Mouse (Mus musculus) liver (tissue): ENCODE results near the gene Rnf32.

Experiments
- DNase-seq: peaks from one replicate; pipeline ENCODE4 v3.0.0-alpha.2; 2020; ENCODE audit warnings: mixed read lengths

Gene Rnf32

DNA sequence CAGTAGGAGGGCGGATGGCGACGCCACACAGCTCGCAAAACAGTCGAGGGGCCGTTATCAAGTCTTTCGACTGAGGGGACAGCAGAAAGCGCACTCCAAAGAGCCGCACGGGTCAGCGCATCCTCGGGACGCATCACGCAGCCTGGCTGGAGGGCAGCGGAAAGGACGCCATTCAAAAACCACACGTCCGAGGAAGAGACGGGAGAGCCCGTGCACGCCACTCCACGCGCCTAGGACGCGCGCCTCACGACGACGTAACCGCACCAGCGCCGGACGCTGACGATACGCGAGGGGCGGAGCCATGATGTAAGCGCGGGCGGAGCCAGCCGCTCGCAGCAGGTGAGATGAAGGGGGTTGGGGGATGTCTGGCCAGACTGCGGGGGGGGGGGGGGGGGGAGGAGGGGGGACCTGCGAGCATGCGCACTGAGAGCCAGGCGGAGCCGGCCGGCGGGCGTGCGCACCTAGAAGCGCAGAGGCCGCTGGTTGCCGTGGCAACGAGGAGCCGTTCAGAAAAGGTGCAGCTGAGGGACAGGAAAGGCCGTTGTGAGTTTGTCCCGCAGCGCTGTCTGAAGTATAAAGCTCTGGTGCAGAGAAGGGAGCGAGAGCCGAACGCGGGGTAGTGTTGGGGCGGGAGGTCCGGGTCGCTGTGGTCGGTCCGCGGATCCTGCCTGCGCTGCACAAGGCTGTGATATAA, at the start of gene Rnf32:
Gene Rnf32 (plus strand): TSS at position 423 of the 694 bp plus-strand sequence.
- peak; percentile 81 for DNase-seq

DNA sequence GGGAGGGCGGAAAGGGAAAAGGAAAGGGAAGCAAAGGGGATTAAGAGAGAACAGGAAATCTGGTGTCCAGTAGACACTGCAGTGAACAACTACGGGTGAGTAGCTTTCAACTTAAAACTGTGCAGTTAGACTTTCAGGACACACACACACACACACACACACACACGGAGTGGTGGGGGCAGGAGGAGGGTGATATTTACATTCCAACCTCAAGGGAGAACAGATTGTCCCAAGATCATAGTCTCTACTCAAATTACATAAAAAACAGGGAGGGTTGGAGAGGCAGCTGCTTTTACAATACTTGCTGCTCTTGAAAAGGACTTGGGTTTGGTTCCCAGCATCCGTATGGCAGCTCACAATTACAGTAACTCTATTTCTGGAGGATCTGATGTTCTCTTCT, 45.6 kb upstream of the Rnf32 start:
- no peak for DNase-seq

DNA sequence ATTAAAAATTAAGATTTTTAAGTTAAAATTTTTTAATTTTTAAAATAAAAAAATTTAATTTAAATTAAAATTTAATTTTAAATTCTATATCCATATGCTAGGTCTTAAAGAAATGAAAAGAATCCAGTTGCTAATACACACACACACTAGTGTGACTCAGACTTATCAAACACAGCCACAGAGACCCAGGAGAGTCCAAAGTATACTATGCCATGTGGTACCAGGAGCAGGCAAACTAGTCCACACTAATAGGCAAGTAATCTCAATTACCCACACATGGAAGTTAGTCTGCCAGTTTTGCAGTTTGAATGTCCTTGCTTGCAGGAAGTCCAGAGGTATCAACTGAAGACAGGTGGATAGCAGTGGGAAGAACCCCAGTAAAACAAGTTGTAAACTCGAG, 35.9 kb upstream of the Rnf32 start:
- no peak for DNase-seq

DNA sequence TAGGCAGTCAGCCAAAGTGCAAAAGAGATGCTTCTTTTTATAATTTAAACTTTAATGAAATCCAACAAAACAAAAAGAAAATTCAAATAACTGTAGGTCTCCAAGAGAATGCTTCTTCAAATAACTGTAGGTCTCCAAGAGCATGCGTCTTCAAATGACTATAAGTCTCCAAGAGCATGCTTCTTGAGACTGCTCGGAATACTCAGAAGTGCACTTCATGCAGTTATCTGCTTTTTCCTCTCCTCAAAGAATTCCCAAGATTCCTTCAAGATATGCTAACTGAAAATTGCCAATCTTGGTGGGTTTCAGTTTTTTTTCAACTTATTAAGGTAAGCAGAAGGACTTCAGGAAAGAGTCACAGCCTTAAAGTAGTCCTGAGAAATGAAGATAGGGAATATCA, 28.8 kb upstream of the Rnf32 start:
- DNase-seq = no peak

DNA sequence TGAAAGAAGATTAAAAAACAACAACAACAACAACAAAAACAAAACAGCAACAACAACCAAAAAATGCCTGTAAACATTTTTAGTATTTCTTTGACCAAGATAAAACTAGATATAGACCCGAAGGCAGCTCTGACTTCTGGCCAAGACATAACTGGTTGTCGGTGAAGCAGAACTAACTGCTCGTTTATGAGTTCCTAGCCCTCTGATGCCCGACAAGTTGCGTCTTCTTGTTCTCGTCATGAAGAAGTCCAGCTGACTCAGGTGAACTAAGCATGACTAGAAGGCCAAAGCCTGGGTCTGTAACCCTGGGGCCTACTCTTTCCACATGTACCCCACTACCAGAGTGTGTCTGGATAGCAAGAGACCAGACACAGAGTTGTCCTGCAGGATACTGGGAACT, 25.6 kb upstream of the Rnf32 start:
- DNase-seq = no peak

DNA sequence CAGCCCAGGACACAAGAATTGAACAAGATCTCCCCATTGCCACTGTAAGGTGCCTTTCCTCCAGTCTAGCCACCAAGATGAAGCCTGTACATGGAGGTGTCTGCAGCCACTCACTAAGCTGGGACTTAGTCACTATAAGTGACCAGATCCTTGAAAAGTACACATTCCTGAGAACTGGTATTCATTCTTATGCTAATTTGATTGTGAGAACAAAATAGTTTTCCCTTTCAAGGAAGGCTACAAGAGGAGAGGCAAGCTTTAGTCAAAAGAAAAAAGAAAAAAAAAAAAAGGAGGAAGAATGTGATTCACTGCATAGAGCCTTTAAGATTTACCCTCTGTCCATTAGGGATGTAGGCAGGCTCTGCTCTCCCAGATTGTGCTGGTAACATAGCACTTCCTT, 24.6 kb upstream of the Rnf32 start:
- DNase-seq = no peak

DNA sequence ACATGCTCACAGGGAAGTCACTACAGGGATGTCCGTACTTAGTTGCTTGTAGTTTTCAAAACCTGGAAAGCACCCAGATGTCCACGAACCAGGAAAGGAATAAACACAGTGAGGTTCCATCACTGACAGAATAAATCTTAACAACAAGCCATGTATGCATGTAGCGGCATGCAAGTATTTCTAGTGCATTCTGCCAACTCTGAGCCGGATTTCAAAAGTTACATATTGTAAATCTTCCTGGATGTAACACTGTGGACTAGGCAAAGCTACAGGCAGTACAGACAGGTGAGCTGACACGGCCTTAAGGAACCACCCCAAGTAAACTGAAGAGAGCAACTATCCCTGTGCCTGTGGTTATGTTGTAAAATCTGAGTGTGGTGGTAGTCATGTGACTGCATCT, 9.0 kb upstream of the Rnf32 start:
- no peak for DNase-seq

DNA sequence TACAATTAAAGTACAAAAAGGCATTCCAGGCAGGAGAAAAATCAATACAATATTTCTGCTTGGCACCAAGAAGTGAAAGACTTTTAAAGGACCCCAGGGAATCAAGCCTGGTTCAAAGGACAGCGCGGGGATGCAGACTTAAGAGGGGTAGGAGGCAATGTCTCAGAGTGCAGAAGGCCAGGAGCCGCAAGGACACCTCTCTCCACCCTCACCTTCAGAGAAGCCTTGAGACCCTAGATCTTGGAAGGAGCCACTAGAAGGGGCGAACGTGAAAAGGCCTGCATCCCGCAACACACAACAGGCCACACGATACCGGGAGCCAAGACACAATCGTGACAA, 592 bp upstream of the Rnf32 start:
- DNase-seq = no peak

DNA sequence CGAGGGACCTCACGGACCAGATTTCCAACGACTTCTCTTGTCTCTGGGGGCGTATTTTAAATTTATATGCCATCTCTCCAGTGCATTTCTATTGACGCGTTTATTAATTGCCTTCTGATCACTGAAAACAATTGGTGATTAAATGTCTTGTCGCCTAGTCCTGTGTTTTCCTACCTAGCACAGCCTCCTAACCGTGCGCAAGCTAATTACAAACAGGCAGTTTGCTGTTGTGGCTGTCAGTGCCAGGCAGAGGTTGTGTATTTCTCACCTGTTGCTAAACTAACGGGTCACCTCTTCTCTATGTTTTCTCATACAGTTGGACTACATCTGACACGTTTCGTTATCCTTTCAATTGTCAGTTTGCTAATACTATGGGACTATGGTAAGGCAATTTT, 469 bp downstream of the Rnf32 start:
- DNase-seq = no peak

DNA sequence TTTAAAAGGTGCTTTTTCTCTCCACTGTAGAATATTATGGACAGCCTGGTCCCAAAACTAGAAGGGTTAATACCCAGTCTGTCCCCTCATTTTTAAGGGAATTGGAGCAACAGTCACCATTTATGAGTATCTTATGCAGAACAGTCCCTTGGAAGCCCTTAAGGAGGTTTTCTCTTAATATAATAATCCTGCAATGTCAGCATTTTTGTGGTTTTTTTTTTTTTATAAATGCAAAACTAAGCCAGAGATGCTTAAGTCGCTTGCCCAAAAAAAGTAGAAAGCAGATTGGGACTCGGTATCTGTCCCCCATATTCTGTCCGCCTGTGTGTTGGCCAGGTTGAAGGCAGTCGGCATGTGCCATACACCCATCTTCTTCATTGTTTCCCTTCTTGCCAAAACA, 1.4 kb downstream of the Rnf32 start:
- no peak for DNase-seq

DNA sequence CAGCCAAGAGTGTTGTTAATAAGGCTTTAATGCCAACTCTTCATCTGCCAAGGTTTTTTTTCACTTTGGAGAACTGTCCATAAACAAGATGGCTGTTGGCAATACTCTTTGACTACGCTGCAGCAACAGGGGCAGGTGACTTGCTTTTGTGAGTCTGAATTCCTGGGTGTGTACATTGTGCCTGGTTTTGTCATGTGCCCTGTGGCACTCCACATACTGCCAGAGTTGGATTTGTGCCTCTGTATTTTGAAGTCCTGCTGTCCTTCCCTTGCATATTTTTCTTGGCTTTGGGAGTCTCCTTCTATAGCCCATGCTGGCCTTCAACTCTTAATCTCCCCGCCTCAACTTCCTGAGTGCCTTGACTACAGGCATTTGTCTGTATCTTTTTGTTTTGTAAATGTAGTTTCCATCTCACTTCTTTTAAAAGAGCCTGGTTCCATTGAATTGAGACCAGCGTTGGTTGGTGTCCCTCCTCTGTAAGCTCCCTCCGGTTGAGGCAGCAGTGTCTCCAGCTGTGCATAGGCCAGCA, 3.2 kb downstream of the Rnf32 start:
- DNase-seq = no peak

DNA sequence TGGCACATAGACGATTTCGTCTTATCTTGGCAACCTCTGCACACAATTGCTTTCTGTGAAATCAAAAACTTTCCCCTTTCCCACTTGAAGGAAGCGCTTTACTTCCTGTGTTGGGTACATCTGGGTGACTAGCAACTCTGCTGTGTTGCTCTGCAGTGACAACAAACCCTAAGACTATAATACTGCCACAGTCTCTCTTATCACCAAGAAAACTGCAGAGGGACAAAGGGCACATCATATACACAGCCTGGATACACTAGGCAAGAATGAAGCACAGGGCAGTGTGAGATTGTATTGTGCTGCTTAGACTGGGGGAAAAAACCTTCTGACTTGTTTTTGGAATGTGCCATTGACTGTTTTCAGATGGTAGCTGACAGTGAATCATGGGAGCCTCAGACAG, 4.1 kb downstream of the Rnf32 start:
- DNase-seq = no peak

DNA sequence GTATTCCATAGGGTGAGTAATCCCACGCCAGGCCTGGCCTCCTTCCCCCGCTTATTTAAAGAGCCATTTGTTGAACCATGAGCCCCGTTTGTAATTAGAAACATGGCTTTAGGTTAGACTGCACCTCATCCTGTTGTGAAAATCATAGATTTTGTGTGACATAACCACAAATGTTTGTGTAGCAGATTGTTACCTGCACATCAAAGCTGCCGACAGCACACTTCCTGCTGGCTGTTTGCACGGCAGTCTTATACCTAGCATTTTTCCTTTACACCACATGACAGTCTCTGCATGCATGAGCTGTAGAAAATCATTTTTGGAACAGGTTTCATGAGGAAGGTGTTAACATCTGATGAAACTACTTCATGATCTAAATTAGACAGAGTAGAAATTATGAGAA, 9.9 kb downstream of the Rnf32 start:
- no peak for DNase-seq

DNA sequence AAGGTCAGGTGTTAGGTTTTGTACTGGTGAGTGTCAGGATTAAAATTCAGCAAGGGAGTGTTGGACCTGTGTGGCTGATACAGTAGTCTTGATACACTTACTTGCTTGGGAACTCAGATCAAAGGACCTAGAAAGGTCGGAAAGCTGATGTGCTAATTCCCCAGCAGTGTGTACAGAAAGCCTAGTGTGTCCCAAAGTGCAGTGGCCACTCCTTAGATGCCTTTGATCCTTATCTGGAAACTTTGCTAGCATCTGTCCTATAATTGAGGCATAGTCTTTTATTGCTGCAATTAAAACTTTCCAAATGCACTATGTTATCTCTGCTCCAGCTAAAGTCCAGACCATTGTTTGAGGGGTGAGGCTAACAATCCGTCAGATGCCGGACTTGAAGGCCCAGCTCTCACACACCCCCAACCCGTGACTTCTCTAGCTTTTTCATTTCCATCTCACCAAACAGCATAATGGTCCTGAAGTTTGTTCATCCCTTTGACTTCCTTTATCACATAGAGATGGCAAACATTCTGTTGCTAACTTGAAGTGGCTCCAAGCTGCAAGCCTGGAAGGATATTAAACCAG, 16.3 kb downstream of the Rnf32 start:
- no peak for DNase-seq

DNA sequence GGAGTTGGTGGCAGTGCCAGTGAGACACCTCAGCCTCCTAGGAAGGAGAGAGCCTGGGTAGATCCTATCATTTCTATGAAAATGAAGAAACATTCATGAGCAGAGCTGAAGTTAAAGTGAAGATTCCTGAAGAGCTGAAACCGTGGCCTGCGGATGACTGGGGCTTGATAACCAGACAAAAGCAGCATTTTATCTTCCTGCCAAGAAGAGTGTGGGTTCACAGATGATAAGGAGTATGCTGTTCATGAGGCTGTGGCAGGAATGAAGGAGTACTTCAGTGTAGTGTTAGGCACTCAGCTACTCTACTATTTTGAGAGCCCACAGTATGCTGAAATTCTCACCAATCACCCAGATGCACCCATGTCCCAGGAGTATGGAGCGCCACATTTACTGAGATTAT, 22.2 kb downstream of the Rnf32 start:
- peak; percentile 38 for DNase-seq

DNA sequence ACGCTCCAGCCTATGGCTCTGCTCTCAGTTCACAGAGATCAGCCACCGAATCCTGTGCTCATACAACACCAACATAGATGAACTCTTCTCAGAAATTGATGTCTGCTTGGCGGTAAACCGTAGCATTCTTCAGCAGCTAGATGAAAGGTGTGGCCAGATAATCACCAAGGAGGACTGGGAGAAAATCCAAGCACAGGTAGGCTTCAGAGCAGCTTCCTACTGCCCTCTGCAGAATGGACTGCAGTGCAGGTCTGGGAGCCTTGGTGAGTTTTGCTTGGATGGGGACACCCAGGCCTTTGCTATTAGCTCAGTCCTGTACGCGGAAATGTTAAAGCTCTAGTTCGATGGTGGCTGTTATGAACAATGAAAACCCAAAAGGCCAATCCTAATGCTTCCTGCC, 28.3 kb downstream of the Rnf32 start:
- DNase-seq = no peak

DNA sequence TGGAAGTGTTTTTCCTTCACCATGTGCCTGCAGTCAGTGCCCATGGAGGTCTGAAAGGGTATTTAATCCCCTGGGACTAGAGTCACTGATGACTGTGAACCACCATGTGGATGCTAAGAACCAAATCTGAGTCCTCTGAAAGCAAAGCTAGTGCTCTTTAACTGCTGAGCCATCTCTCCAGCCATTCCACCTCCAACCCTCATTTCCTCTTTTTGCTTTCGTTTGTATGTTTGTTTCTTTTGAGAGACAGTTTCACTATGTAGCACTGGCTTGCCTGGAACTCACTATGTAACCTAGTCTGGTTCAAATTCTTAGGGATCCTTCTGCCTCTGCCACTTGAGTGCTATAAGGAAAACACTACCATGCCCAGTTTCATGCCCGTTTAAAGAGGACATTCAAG, 34.7 kb downstream of the Rnf32 start:
- no peak for DNase-seq

DNA sequence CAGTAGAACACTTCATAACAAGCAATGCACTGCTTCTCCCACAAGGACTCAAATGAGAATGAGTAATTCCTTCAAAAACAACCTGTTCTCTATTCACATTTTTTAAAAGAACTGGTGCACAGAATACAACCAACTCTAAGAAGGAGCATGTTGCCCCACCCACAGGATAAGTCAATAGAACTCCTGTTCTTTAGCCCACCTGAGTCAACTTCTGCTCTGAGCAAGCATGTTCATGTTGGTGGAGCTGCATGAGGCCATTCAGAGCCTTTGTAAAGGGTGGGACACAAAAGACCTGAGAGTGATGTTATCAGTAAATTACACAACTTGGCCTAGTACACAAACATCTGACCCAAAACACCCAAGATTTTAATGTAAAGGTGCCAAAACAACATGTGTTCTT, 42.6 kb downstream of the Rnf32 start:
- no peak for DNase-seq

DNA sequence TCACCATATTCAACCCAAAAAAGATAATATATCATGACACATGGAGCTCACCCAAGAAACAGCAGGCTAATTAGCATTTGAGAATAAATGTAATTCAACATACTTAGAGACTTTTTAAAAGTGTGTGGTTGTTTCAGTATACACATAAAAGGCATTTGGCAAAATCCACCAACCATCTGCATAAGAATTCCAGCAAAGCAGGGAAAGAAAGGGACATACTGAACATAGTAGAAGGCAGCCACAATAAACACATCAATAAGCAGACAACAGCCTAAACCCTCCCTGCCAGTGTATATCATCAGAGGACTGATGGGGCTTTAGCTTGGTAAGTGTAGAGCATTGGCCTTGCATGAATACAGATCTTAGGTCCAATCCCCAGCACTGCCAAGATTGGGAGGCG, 49.0 kb downstream of the Rnf32 start:
- DNase-seq = no peak

DNA sequence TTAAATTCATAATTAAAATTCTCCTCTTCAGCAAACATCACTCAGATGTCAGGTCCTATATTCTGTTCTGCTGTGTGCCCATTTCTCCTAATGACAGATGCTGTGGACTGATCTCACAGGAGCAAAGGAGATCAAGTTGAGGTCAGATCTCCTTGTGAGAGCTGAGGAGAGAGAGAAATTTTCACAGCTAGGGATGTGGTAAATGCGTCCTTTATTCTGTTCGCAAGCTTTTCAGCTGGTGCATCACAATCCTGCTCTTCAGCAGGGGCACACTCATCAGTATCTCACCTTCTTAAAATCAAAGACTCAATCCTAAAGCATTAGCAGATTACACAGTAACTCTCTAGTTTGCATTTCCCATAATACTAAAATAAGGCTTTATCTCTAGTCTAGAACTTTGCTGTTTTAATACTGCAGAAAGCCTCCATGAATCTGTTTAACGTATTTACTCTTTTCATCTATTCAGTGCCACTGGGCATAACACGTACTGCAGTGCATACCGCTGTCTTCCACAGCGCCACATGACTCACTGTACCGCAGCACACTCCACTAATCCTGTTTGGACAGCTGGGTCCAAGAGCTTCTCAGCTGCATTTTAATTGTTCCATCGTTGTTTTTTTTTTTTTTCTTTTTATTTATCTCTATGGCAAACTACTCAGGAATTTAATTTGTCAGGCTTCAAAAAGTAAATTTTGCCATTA, 55.2 kb downstream of the Rnf32 start:
- DNase-seq = no peak

DNA sequence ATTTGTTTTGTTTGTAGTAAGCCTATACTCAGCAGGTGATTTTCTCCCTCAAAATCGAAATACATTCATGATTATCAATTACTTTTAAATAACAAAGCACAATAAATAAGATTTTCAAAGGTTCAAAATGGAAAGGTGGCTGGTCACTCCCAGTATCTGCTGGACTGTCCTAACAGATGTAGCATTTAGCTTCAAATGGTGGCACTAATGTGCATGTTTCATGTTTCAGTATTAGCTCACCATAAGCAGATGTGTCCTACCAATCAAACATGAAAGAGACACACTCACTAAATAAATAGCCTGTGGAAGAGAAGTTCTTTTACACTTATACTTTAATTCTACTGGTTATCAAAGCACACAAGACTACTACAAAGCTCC, 55.7 kb downstream of the Rnf32 start:
- DNase-seq = no peak

DNA sequence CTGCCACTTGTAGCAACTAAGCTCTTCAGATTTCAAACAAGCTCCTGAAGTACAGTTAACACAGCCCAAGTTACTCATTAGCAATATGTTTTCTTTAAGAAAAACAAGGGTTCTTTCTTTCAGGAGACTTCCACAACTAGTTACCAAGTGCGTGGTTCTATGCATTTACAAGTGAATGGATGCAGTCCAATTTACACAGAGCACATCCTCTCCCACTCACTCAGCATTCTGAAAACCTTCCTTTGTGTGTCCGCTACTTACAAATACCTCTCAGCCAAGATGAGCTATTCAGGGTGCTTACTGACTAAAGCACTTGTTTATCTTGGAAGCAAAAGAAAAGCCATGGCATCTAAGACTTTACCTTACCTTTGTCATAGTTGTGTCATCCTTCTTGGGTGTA, 58.1 kb downstream of the Rnf32 start:
- DNase-seq = no peak

DNA sequence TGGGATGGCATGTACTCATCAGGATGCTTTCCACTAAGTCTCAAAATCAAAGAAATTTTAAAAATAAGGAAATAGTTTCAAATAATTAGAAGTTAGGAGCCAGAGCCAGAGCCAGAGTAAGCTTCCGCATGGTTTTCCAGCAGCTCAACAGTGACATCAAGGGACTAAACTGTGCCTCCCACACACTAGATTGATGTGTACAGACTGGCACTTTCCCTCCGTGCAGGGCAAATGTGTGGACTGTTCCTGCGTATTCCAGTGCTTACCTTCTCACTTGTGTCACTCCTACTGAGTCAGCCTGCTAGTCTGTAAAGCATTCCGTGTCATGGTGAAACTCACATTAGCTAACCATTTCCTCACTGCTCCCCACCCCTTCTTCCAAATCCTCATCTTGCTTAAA, 75.1 kb downstream of the Rnf32 start:
- DNase-seq = no peak

DNA sequence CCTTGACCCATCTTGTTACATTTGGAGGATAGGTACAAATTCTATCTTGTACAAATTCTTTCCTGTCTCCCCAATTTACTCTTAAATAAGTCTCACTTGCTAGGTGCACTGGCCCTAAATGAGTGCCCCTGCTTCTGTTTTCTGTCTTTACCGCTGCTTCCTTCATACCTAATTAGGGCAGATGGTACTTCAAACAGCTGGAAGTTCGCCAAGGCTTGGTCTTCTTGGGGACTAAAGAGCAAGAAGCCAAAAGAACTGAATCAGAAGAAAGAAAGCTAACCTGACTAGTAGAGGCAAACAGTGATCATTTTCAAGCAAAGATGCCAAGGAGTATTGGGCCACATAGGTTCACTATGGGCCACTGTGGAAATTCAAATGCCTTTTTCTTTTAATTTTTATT, 77.6 kb downstream of the Rnf32 start:
- no peak for DNase-seq

DNA sequence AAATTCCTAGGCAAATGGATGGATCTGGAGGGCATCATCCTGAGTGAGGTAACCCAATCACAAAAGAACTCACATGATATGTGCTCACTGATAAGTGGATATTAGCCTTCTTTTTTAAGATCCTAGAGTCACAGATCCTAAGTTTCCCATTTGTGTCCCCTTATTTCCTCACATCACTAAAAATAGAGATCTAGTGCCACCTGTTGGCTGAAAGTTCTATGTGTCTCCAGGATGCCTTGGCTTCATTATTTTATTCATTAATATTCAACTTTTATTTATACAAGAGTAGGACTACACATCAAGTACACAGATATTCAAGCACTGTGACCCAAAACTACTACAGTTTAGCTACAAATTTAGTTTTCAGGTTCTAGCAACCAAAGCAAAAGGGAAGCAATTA, 79.0 kb downstream of the Rnf32 start:
- DNase-seq = no peak
